In the genomic region with DNA sequence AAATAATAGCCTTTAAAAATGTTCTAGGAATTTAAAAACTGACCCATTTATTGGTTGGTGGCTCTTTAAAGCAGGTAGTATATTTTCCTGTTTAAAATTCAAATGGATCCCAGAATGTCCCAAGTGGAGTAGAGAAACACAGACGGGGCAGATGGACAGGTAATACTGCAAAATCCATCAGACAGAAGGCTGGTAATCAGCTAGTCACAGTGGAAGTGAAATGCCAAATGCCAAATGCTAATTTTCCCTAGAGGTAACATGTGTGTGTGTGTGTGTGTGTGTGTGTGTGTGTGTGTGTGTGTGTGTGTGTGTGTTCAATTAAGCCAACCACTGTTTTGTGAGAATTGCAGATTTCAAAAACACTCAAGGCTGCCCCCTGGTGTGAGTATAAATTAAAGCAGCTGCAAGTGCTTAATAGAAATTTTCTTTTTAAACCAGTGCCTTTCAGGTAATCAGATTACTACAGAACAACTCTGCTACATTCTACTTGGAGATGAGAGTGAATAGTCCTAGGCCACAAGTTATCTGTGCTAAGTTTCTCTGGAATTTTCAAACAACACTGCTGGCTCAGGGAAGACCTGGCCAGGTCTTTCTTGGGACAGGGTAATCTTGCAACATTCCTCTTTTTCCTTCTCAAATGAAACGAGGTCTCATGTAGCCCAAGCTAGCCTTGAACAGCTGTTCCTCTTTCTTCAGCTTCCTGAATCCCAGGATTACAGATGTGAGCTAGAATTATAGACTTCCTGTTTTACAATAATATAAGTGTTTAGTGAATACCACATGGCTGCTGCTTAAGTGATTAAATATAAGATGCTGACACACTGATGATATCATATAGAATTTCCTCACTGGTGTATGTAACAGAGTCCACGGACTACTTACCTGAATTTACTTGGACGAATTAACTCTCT, we compare ENCODE assay signal across 8 mouse cellular contexts.
A peak's percentile ranks its signal among the peaks of the same experiment; 100 is the strongest.
DNase-seq lines count a peak whose midpoint lies in the region; ATAC-seq and TF ChIP-seq lines count a peak whose summit lies in the region.

No protein-coding gene starts in this region.

- TF ChIP-seq POLR2A in cerebellum, adult 2 months (IDR thresholded peaks at IDR 0.05; ENCODE audit: borderline replicate concordance, insufficient read depth, low read length): no peak

- H3K9ac ChIP-seq in forebrain, postnatal 0 days: no peak overlapping the region

- 71% methylated on average over 4 of the region's 4 CpGs for WGBS in cerebellum, adult 2 months
- 61% methylated on average over 4 of the region's 4 CpGs for WGBS in forebrain, postnatal 0 days

- H3K27me3 ChIP-seq in Patski: peaks cover 56% of the 10 kb centered on the region
- H3K27me3 ChIP-seq in cerebellum, adult 2 months (ENCODE audit: control insufficient read depth, insufficient read depth, low read length): no peaks in the 10 kb centered on the region
- H3K27me3 ChIP-seq in forebrain, postnatal 0 days (ENCODE audit: insufficient read depth, low read length): no peaks in the 10 kb centered on the region

- POLR2A ChIA-PET in Patski (lab: Charles Lee): interaction anchor here (0.7 kb wide), 1 partner anchor 161 kb away, joined by 5 read pairs; no protein-coding TSS in a partner anchor

- in situ Hi-C loops in Patski (cut with MboI; ENCODE audit: low pct_unique_long_range_greater_than_20kb): loop anchor here (5.0 to 10.0 kb wide), 3 partner anchors 135 to 777 kb away; no protein-coding TSS in a partner anchor

- ATAC-seq in Patski: no peak
- ATAC-seq in forebrain, postnatal 0 days: no peak
- no peak for ATAC-seq in megakaryocyte-erythroid progenitor cell, adult 5-6 weeks (replicated peaks; ENCODE audit: low FRiP score, low TSS enrichment, poor library complexity, severe bottlenecking)

- H3K9me3 ChIP-seq in forebrain, postnatal 0 days (ENCODE audit: low read length): no peaks in the 10 kb centered on the region

- peak; percentile 50 for DNase-seq in left cerebral cortex, adult 2 months (ENCODE audit: extremely low spot score in 1 of 2, low spot score in 2 of 2)
- DNase-seq in left cerebral cortex, adult 11 months (ENCODE audit: low spot score): no peak
- DNase-seq in Patski (ENCODE audit: low read depth, low spot score): no peak
- DNase-seq in cerebellum, adult 2 months: peak; percentile 39 to 40
- DNase-seq in forebrain, postnatal 0 days: peak; percentile 75
- peak; percentile 36 for DNase-seq in mesoderm, embryonic 11.5 days (ENCODE audit: low read depth, low spot score)
- no peak for DNase-seq in gastrocnemius, postnatal 25 days

- H3K36me3 ChIP-seq in forebrain, postnatal 0 days (ENCODE audit: insufficient read depth): no peaks in the 10 kb centered on the region

- intact Hi-C loops in left cerebral cortex, adult 2 months (cut with DNase I): loop anchor here (1.0 to 2.0 kb wide), 2 partner anchors 137 to 172 kb away; no protein-coding TSS in a partner anchor

- H3K4me2 ChIP-seq in forebrain, postnatal 0 days (ENCODE audit: low read depth): no peak overlapping the region

- H3K4me1 ChIP-seq in cerebellum, adult 2 months (ENCODE audit: control insufficient read depth, insufficient read depth, low read length): peaks cover 4% of the 10 kb centered on the region; the same call in 1 of the 2 replicates
- H3K4me1 ChIP-seq in forebrain, postnatal 0 days (ENCODE audit: insufficient read depth): no peaks in the 10 kb centered on the region

- no peak overlapping the region for H3K27ac ChIP-seq in left cerebral cortex, adult 2 months
- H3K27ac ChIP-seq in cerebellum, adult 2 months (ENCODE audit: insufficient read depth, low read length): no peak overlapping the region
- H3K27ac ChIP-seq in forebrain, postnatal 0 days (ENCODE audit: low read depth, low read length): no peak overlapping the region

- H3K4me3 ChIP-seq in left cerebral cortex, adult 2 months: no peak overlapping the region
- H3K4me3 ChIP-seq in cerebellum, adult 2 months (replicated peaks; ENCODE audit: insufficient read depth, low read depth, low read length): no peak overlapping the region
- no peak overlapping the region for H3K4me3 ChIP-seq in forebrain, postnatal 0 days (ENCODE audit: low read depth, low read length)

- peak; percentile 53 for TF ChIP-seq CTCF in left cerebral cortex, adult 2 months (IDR thresholded peaks at IDR 0.05)
- peak; percentile 37 for TF ChIP-seq CTCF in Patski (IDR thresholded peaks at IDR 0.05)
- no peak for TF ChIP-seq CTCF in cerebellum, adult 2 months (IDR thresholded peaks at IDR 0.05; ENCODE audit: borderline replicate concordance, insufficient read depth, low read depth, low read length)
- peak; percentile 60 for TF ChIP-seq CTCF in forebrain, postnatal 0 days (IDR thresholded peaks at IDR 0.05; ENCODE audit: low read depth)

- CTCF ChIA-PET in Patski (lab: Charles Lee): interaction anchor here (0.7 to 3.7 kb wide), 7 partner anchors 8 to 753 kb away, joined by 3 to 21 read pairs (median 4); no protein-coding TSS in a partner anchor

Comparison
In these comparisons a context has a peak if more than half of its experiments do, and no peak if none do; other contexts are left out.
1. DNase-seq: peak in left cerebral cortex, adult 2 months (2 of 2), cerebellum, adult 2 months (2 of 2), forebrain, postnatal 0 days (single experiment) and mesoderm, embryonic 11.5 days (single experiment); none in left cerebral cortex, adult 11 months (single experiment), Patski (single experiment) and gastrocnemius, postnatal 25 days (single experiment).